Mouse (Mus musculus): ENCODE measurements around the gene Aph1c. TPM values are rescaled to one million over a fixed set of nuclear protein-coding genes. Genes with fewer than 3 reads are reported as not detected.

Aph1c gene
- 11.5 and 11.7 TPM in 2 replicates for polyA plus RNA-seq (2015; fragmentation: Nextera tagmentation; extraction: Ambion mirVana)

GRCm38 (mm10) chr9:66834318-66835096 is at the start of gene Aph1c:
TSS of gene Aph1c (minus strand) at chr9:66834726.
- Histone ChIP-seq H3K27ac (ENCODE audit: low read length) (no peak within 1 kb of the TSS), H3K27me3 (ENCODE audit: insufficient read depth, low read length) (0 out of 2 replicates have a peak, but pooled peaks cover 6% of the 10 kb centered on the region), H3K4me2 (replicated peaks; ENCODE audit: low read depth, low read length) (peak within 1 kb of the TSS; percentile 97), H3K9me3 (ENCODE audit: low read length) (no peaks in the 10 kb centered on the region), H3K9ac (replicated peaks; ENCODE audit: low read length) (peak within 1 kb of the TSS; percentile 63), H3K36me3 (ENCODE audit: insufficient read depth, low read length) (no peaks in the 10 kb centered on the region), H3K4me3 (ENCODE audit: low read length) (peak within 1 kb of the TSS; percentile 63), H3K4me1 (ENCODE audit: insufficient read depth, low read length) (peaks cover 15% of the 10 kb centered on the region; the same call in 1 of the 2 replicates)
- under 1% methylated on average over 58 of the region's 58 CpGs for WGBS
- peak; percentile 99 for ATAC-seq (ENCODE audit: low FRiP score, low TSS enrichment)

- WGBS = 88% methylated on average over 5 of the region's 5 CpGs
- H3K9me3 ChIP-seq (ENCODE audit: low read length) = no peaks in the 10 kb centered on the region
- H3K4me3 ChIP-seq (ENCODE audit: low read length) = no peak overlapping the region
- no peak overlapping the region for H3K27ac ChIP-seq (ENCODE audit: low read length)
- H3K27me3 ChIP-seq (ENCODE audit: insufficient read depth, low read length) = no peaks in the 10 kb centered on the region
- no peak overlapping the region for H3K9ac ChIP-seq (replicated peaks; ENCODE audit: low read length)
- H3K36me3 ChIP-seq (ENCODE audit: insufficient read depth, low read length) = no peaks in the 10 kb centered on the region
- peaks cover 11% of the 10 kb centered on the region for H3K4me1 ChIP-seq (ENCODE audit: insufficient read depth, low read length)
- H3K4me2 ChIP-seq (replicated peaks; ENCODE audit: low read depth, low read length) = no peak overlapping the region
- ATAC-seq (ENCODE audit: low FRiP score, low TSS enrichment) = no peak
Measured at GRCm38 (mm10) chr9:66883500-66883899, 49.0 kb upstream of the Aph1c start.

GRCm38 (mm10) chr9:66882406-66882821 is 47.9 kb upstream of the Aph1c start:
- H3K27ac ChIP-seq (ENCODE audit: low read length) = no peak overlapping the region
- WGBS = 42% methylated on average over 8 of the region's 8 CpGs
- H3K36me3 ChIP-seq (ENCODE audit: insufficient read depth, low read length) = no peaks in the 10 kb centered on the region
- H3K9me3 ChIP-seq (ENCODE audit: low read length) = no peaks in the 10 kb centered on the region
- peaks cover 11% of the 10 kb centered on the region for H3K4me1 ChIP-seq (ENCODE audit: insufficient read depth, low read length)
- H3K27me3 ChIP-seq (ENCODE audit: insufficient read depth, low read length) = no peaks in the 10 kb centered on the region
- ATAC-seq (ENCODE audit: low FRiP score, low TSS enrichment) = no peak
- no peak overlapping the region; the same call in 1 of the 2 replicates for H3K4me2 ChIP-seq (replicated peaks; ENCODE audit: low read depth, low read length)
- H3K4me3 ChIP-seq (ENCODE audit: low read length) = no peak overlapping the region
- no peak overlapping the region for H3K9ac ChIP-seq (replicated peaks; ENCODE audit: low read length)

- Histone ChIP-seq H3K9me3 (ENCODE audit: low read length) (no peaks in the 10 kb centered on the region), H3K4me2 (replicated peaks; ENCODE audit: low read depth, low read length) (no peak overlapping the region), H3K36me3 (ENCODE audit: insufficient read depth, low read length) (no peaks in the 10 kb centered on the region), H3K4me3 (ENCODE audit: low read length) (no peak overlapping the region), H3K27ac (ENCODE audit: low read length) (no peak overlapping the region), H3K9ac (replicated peaks; ENCODE audit: low read length) (no peak overlapping the region), H3K27me3 (ENCODE audit: insufficient read depth, low read length) (no peaks in the 10 kb centered on the region), H3K4me1 (ENCODE audit: insufficient read depth, low read length) (peaks cover 10% of the 10 kb centered on the region)
- 75% methylated on average over 3 of the region's 3 CpGs for WGBS
- no peak for ATAC-seq (ENCODE audit: low FRiP score, low TSS enrichment)
Measured at GRCm38 (mm10) chr9:66881858-66882257, 47.3 kb upstream of the Aph1c start.

DNA sequence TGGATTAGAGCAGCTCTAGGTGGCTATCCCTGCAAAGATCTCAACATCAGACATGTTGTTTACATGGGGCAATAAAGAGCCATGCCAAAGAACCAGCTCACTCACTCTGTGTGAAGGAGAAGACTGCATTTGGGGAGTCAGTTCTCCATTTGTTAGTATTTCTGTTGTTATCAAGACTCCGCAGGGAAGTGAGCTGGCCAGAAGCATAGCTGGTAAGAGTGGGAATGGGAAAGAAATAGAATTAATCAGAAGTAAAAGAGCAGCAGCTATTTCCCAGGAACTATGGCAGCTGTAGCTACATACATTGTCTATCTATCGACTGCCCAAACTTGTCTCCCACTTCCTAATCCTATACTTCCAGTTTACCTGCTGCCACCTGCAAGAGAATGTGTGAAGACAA is 46.2 kb upstream of the Aph1c start:
- no peak overlapping the region for H3K27ac ChIP-seq (ENCODE audit: low read length)
- WGBS = 91% methylated on average over 2 of the region's 2 CpGs
- no peak for ATAC-seq (ENCODE audit: low FRiP score, low TSS enrichment)
- no peak overlapping the region for H3K4me3 ChIP-seq (ENCODE audit: low read length)
- H3K9ac ChIP-seq (replicated peaks; ENCODE audit: low read length) = no peak overlapping the region
- H3K4me2 ChIP-seq (replicated peaks; ENCODE audit: low read depth, low read length) = no peak overlapping the region
- H3K36me3 ChIP-seq (ENCODE audit: insufficient read depth, low read length) = no peaks in the 10 kb centered on the region
- peaks cover 8% of the 10 kb centered on the region for H3K4me1 ChIP-seq (ENCODE audit: insufficient read depth, low read length)
- no peaks in the 10 kb centered on the region for H3K27me3 ChIP-seq (ENCODE audit: insufficient read depth, low read length)
- no peaks in the 10 kb centered on the region for H3K9me3 ChIP-seq (ENCODE audit: low read length)

DNA sequence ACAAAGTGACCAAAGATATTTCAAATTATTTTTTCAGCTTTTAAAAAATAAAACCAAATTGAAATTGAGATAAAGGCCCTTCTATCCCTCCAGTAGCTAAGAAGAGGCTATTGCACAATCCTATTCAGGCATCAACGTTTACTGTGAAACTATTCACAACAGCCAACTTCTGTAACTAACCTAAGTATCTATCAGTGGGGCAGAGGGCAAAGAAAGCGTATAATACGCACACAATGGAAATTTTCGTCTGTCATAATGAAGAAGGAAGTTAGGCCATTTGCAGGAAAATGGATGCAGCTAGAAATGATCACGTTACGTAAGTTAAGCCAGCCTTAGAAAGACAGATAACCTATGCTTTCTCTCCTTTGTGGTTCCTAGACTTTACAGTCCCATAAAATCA is 45.0 kb upstream of the Aph1c start:
- no peaks in the 10 kb centered on the region for H3K27me3 ChIP-seq (ENCODE audit: insufficient read depth, low read length)
- peaks cover 8% of the 10 kb centered on the region for H3K4me1 ChIP-seq (ENCODE audit: insufficient read depth, low read length)
- ATAC-seq (ENCODE audit: low FRiP score, low TSS enrichment) = no peak
- no peaks in the 10 kb centered on the region for H3K36me3 ChIP-seq (ENCODE audit: insufficient read depth, low read length)
- no peak overlapping the region for H3K4me3 ChIP-seq (ENCODE audit: low read length)
- 85% methylated on average over 6 of the region's 6 CpGs for WGBS
- H3K9ac ChIP-seq (replicated peaks; ENCODE audit: low read length) = no peak overlapping the region
- no peak overlapping the region for H3K27ac ChIP-seq (ENCODE audit: low read length)
- H3K4me2 ChIP-seq (replicated peaks; ENCODE audit: low read depth, low read length) = no peak overlapping the region
- H3K9me3 ChIP-seq (ENCODE audit: low read length) = peaks cover 4% of the 10 kb centered on the region; the same call in 1 of the 2 replicates

GRCm38 (mm10) chr9:66878899-66879298 is 44.4 kb upstream of the Aph1c start:
- H3K9ac ChIP-seq (replicated peaks; ENCODE audit: low read length) = no peak overlapping the region
- H3K9me3 ChIP-seq (ENCODE audit: low read length) = peaks cover 4% of the 10 kb centered on the region; the same call in 1 of the 2 replicates
- no peak overlapping the region for H3K27ac ChIP-seq (ENCODE audit: low read length)
- ATAC-seq (ENCODE audit: low FRiP score, low TSS enrichment) = no peak
- 98% methylated on average over 3 of the region's 3 CpGs for whole genome bisulfite sequencing
- peaks cover 8% of the 10 kb centered on the region for H3K4me1 ChIP-seq (ENCODE audit: insufficient read depth, low read length)
- no peaks in the 10 kb centered on the region for H3K27me3 ChIP-seq (ENCODE audit: insufficient read depth, low read length)
- no peaks in the 10 kb centered on the region for H3K36me3 ChIP-seq (ENCODE audit: insufficient read depth, low read length)
- no peak overlapping the region for H3K4me2 ChIP-seq (replicated peaks; ENCODE audit: low read depth, low read length)
- no peak overlapping the region for H3K4me3 ChIP-seq (ENCODE audit: low read length)

- no peaks in the 10 kb centered on the region for H3K36me3 ChIP-seq (ENCODE audit: insufficient read depth, low read length)
- no peak overlapping the region for H3K4me3 ChIP-seq (ENCODE audit: low read length)
- 63% methylated on average over 5 of the region's 5 CpGs for WGBS
- no peak overlapping the region for H3K9ac ChIP-seq (replicated peaks; ENCODE audit: low read length)
- no peak overlapping the region for H3K4me2 ChIP-seq (replicated peaks; ENCODE audit: low read depth, low read length)
- H3K27me3 ChIP-seq (ENCODE audit: insufficient read depth, low read length) = no peaks in the 10 kb centered on the region
- H3K27ac ChIP-seq (ENCODE audit: low read length) = 0 out of 2 replicates have a peak overlapping the region, but pooled peaks have one; percentile 29
- no peaks in the 10 kb centered on the region for H3K4me1 ChIP-seq (ENCODE audit: insufficient read depth, low read length)
- peaks cover 4% of the 10 kb centered on the region; the same call in 1 of the 2 replicates for H3K9me3 ChIP-seq (ENCODE audit: low read length)
- peak; percentile 59; the same call in 1 of the 2 replicates for ATAC-seq (ENCODE audit: low FRiP score, low TSS enrichment)
Measured at GRCm38 (mm10) chr9:66876577-66876976, 42.1 kb upstream of the Aph1c start.

DNA sequence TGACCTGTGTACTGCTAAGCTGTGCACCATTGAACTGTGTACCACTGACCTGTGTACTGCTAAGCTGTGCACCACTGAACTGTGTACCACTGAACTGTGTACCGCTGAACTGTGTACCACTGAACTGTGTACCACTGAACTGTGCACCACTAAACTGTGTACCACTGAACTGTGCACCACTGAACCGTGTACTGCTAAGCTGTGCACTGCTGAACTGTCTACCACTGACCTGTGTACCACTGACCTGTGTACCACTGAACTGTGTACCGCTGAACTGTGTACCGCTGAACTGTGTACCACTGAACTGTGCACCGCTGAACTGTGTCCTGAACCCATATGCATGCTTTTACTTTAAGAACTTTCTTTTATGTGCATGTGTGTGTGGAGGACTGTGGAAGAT is 39.8 kb upstream of the Aph1c start:
- no peak for ATAC-seq (ENCODE audit: low FRiP score, low TSS enrichment)
- Histone ChIP-seq H3K27me3 (ENCODE audit: insufficient read depth, low read length) (no peaks in the 10 kb centered on the region), H3K4me2 (replicated peaks; ENCODE audit: low read depth, low read length) (no peak overlapping the region), H3K4me3 (ENCODE audit: low read length) (no peak overlapping the region), H3K9me3 (ENCODE audit: low read length) (peaks cover 4% of the 10 kb centered on the region; the same call in 1 of the 2 replicates), H3K27ac (ENCODE audit: low read length) (no peak overlapping the region), H3K9ac (replicated peaks; ENCODE audit: low read length) (no peak overlapping the region), H3K4me1 (ENCODE audit: insufficient read depth, low read length) (no peaks in the 10 kb centered on the region), H3K36me3 (ENCODE audit: insufficient read depth, low read length) (no peaks in the 10 kb centered on the region)
- WGBS = 97% methylated on average over 5 of the region's 5 CpGs

- no peaks in the 10 kb centered on the region for H3K4me1 ChIP-seq (ENCODE audit: insufficient read depth, low read length)
- H3K9me3 ChIP-seq (ENCODE audit: low read length) = peaks cover 4% of the 10 kb centered on the region; the same call in 1 of the 2 replicates
- no peaks in the 10 kb centered on the region for H3K36me3 ChIP-seq (ENCODE audit: insufficient read depth, low read length)
- H3K27ac ChIP-seq (ENCODE audit: low read length) = no peak overlapping the region
- no peak overlapping the region for H3K4me3 ChIP-seq (ENCODE audit: low read length)
- no peak for ATAC-seq (ENCODE audit: low FRiP score, low TSS enrichment)
- H3K4me2 ChIP-seq (replicated peaks; ENCODE audit: low read depth, low read length) = no peak overlapping the region
- H3K27me3 ChIP-seq (ENCODE audit: insufficient read depth, low read length) = no peaks in the 10 kb centered on the region
- H3K9ac ChIP-seq (replicated peaks; ENCODE audit: low read length) = no peak overlapping the region
Measured at GRCm38 (mm10) chr9:66873531-66873930, 39.0 kb upstream of the Aph1c start.
